Mouse (Mus musculus) T-cell, adult 66 days (primary cell): ENCODE measurements around the gene Ankrd54. TPM values are rescaled to one million over a fixed set of nuclear protein-coding genes. Genes with fewer than 3 reads are reported as not detected.

Experiments used
- total RNA-seq, 2 experiments: library from RNA; stranded (reverse); gene quantifications; 3 replicates in 1 of 2; 4 replicates in 1 of 2; pipeline ENCODE4 v1.2.4; 2023

The Ankrd54 gene
- total RNA-seq, result 10 to 100 TPM; 36.0 to 37.8 TPM

DNA sequence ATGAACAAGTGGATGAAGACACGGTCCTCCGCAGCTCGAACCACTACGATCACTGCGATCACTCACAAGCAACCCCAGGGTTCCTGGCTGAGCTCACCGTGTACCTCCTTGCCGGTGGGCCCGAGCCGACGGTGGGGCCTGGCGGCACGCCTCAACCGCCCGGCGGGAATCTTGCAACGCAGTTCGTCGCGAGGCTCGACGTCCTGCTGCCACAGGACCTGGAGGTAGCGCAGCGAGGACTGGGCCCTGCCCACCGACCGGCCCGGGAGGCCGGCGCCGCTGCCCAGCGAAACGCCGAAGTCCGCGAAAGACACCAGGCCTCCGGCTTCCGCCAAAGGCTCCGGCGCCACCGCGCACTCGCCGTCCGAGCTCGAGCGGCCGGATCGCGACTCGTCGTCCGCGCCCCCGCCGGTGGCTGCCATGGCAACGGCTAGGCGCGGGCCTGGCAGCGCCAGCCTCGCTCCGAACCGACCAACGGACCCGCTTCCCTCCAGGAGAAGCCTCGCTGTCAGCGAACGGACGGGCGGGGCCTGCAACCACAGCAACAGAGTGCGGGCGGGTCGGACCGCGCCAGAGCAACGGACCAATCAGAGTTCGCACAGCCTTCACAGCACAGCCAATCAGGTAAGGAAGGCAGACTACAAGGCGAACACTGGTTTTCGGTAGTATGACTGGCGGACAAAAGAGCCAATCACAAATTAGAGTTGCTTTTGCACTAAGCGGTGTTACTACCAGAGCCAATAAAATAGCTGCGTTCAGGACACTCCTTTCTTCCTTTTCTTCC, at the start of gene Ankrd54:
Gene Ankrd54, minus strand, starts transcription at position 518 of the 784 bp plus-strand sequence.

DNA sequence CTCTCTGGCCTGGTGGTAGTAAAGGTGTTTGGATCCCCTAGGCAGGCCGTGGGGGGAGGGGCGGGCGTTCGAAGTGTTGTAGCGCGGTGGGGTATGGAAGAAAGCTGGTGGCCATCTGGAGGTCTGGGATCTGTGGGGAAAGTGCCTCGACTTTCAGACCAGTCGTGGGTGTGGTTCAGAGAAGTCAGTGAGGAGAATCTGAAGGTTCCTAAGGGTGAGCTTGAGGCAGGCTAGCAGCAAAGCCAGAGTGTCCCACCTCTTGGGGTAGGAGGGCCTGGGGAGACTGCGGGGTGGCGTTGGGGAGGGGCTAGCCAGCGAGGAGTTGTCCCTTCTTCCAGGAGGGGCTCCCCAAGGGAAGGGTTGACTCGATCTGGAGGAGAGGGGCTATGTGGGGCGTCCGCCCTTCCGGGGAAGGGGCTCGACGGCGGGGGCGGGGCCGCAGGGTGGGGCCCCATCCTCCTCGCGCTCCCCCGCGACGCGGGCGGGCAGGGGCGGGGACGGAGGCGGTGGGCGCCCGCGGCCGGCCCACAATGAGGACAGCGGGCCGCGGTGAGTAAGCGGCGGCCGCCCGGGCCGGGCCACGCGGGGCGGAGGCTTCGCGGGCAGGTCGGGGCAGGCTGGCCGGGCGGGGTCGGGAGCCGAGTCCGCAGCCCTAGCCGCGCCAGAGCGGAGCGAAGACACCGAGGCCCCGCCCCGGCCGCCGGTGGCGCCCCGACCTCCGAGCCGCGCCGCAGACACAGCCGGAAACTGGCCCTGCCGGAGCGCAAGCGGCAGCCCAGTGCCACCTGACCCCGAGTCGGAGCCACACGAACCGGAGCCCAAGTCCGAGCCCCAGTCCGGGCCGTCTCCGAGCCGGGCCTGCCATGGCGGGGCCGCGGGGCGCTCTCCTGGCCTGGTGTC, 46.0 kb upstream of the Ankrd54 start, which contains the start of gene Micall1:
Gene Micall1, plus strand, starts transcription at position 478 of the 900 bp plus-strand sequence.

DNA sequence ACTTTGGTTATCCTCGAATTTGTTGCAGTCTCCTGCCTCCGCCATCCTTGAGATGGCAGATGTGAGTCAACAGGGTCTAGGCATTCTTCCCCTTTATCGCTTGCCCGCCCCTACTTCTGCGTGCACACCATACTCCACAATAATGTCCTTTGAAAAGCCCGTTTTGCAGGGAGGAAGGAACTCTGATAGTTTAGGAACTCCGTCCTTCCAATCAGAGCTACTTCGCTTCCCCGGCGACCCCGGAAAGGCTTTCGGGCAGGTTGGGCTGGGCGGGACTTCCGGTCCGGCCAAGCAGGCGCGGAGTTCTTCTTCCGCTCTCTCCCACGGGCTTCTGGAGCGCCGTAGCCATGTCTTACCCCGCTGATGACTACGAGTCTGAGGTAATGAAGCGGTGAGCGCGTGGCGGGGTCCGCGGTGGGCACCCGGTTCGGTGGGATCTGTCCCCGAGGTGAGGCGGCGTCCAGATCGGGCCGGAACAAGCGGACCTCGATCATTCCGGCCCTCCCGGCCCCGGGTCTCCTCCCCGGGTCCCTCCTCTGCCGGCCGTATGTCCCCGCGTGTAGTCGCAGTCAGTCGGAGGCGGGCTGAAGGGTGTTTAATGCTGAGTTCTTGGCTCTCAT, 12.3 kb upstream of the Ankrd54 start, which contains the start of gene Eif3l:
Gene Eif3l, plus strand, starts transcription at position 267 of the 620 bp plus-strand sequence.

DNA sequence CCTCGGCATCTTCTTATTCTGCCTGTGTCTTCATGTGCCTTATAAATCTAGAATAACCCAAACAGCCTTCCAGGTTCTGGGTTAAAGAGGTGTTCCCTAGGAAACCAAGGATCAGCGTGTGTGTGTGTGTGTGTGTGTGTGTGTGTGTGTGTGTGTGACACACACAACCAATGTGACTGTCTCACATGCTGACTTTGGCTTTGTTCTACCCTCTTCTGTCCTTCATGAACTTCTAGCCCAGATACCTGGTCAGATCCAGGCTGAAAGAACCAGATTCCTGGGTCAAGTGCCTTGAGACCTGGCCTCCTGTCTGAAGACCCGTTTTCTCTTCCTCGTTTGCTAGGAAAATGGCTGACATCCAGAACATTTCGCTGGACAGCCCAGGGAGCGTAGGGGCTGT, 21.1 kb downstream of the Ankrd54 start, which contains the start of gene Galr3:
Gene Galr3, plus strand, starts transcription at position 301 of the 400 bp plus-strand sequence.

DNA sequence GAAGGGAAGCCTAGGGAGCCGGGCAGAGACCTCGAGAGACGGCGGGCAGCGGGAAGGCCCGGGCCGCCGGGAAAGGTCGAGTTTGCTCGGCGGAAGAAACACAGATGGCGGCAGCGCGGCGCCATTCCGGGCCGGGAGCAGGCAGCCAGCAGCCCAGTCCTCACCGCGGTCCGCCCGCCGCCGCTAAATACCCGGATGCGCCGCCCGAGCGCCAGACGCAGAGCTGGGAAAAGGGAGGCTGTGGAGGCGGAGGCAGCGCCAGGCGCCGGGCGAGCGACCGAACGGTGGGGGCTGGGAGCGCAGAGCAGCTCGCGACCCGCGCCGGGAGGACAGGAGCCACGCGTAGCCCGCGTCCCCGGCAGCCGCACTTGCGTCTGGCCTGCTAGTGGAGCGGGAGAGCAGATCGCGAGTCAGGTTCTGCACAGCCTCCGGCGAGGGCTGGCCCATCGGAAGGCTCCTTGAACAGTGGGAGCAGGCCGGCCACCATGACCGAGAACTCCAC, 34.4 kb downstream of the Ankrd54 start, which contains the start of gene H1f0:
Gene H1f0, plus strand, starts transcription at position 214 of the 502 bp plus-strand sequence.

Other genes starting within 250 kb of the Ankrd54 start
- gene Cdc42ep1, start 220.3 kb downstream of the Ankrd54 start, total RNA-seq, result not detected
- not detected for gene Lgals2, start 207.4 kb downstream of the Ankrd54 start, total RNA-seq
- 10 to 100 TPM; 78.9 to 83.1 TPM for gene Gga1, start 185.7 kb downstream of the Ankrd54 start, total RNA-seq
- gene Gm49510, start 163.2 kb downstream of the Ankrd54 start, total RNA-seq, result 1 to 10 TPM; 1.2 to 2.0 TPM
- 100 to 1,000 TPM; 207 to 231 TPM for gene Sh3bp1, start 163.1 kb downstream of the Ankrd54 start, total RNA-seq
- gene Pdxp, start 149.0 kb downstream of the Ankrd54 start, total RNA-seq, result 10 to 100 TPM; 17.9 to 18.1 TPM
- gene Lgals1, start 136.2 kb downstream of the Ankrd54 start, total RNA-seq, result 100 to 1,000 TPM; 101 to 152 TPM
- gene Nol12, start 128.0 kb downstream of the Ankrd54 start, total RNA-seq, result 10 to 100 TPM; 48.4 to 52.5 TPM
- 10 to 100 TPM; 42.7 to 53.7 TPM for gene Triobp, start 115.2 kb downstream of the Ankrd54 start, total RNA-seq
- gene H1f0, start 34.4 kb downstream of the Ankrd54 start, total RNA-seq, result 1 to 10 TPM; 6.8 to 7.0 TPM
- gene Galr3, start 21.0 kb downstream of the Ankrd54 start, total RNA-seq, result not detected
- gene Eif3l, start 12.3 kb upstream of the Ankrd54 start, total RNA-seq, result 100 to 1,000 TPM; 120 to 124 TPM
- 10 to 100 TPM; 53.3 to 55.5 TPM for gene Micall1, start 46.0 kb upstream of the Ankrd54 start, total RNA-seq
- 10 to 100 TPM; 60.7 to 71.0 TPM for gene Polr2f, start 78.1 kb upstream of the Ankrd54 start, total RNA-seq
- not detected for gene 1700088E04Rik, start 78.4 kb upstream of the Ankrd54 start, total RNA-seq
- not detected for gene Sox10, start 102.3 kb upstream of the Ankrd54 start, total RNA-seq
- gene Pick1, start 166.3 kb upstream of the Ankrd54 start, total RNA-seq, result 10 to 100 TPM; 22.3 to 25.8 TPM
- gene Gm49486, start 166.5 kb upstream of the Ankrd54 start, total RNA-seq, result 1 to 10 TPM in 1 of 2 experiments, under 1 TPM in 1; 0.50 to 1.4 TPM
- not detected for gene Slc16a8, start 191.9 kb upstream of the Ankrd54 start, total RNA-seq
- gene Baiap2l2, start 222.6 kb upstream of the Ankrd54 start, total RNA-seq, result 1 to 10 TPM; 1.9 to 2.4 TPM